Comparison of ENCODE assay signal across 7 mouse cellular contexts in genomic region chr11:98939953-98940641, GRCm38 (mm10). TPM values are rescaled to one million over a fixed set of nuclear protein-coding genes. Genes with fewer than 3 reads are reported as not detected.
DNase-seq lines count a peak whose midpoint lies in the region; ATAC-seq and TF ChIP-seq lines count a peak whose summit lies in the region.

No protein-coding gene starts in this region.

- peak overlapping the region; percentile 78 for H3K4me3 ChIP-seq in embryonic facial prominence, embryonic 13.5 days
- peak overlapping the region; percentile 73 for H3K4me3 ChIP-seq in myocyte

- H3K4me2 ChIP-seq in embryonic facial prominence, embryonic 13.5 days = peak overlapping the region; percentile 91
- H3K4me2 ChIP-seq in myocyte (ENCODE audit: low read depth) = peak overlapping the region; percentile 96

- no peak overlapping the region for H3ac ChIP-seq in myocyte (ENCODE audit: control insufficient read depth, insufficient read length)

- 24% methylated on average over 11 of the region's 11 CpGs for WGBS in embryonic facial prominence, embryonic 13.5 days

- H3K27me3 ChIP-seq in embryonic facial prominence, embryonic 13.5 days = no peaks in the 10 kb centered on the region
- no peaks in the 10 kb centered on the region for H3K27me3 ChIP-seq in myocyte (ENCODE audit: control insufficient read depth, insufficient read depth, insufficient read length)

- H3K9ac ChIP-seq in embryonic facial prominence, embryonic 13.5 days = peak overlapping the region; percentile 93

- H3K79me2 ChIP-seq in myocyte (ENCODE audit: control insufficient read depth, insufficient read depth) = peaks cover 55% of the 10 kb centered on the region

- no peak for ATAC-seq in embryonic facial prominence, embryonic 13.5 days (ENCODE audit: insufficient number of reproducible peaks, insufficient read depth, low FRiP score, low TSS enrichment, low read depth)

- intact Hi-C loops in left cerebral cortex, postnatal 4 days (cut with DNase I) = no loop called here

- peak; percentile 58 to 82 for DNase-seq in left cerebral cortex, adult 18-20 months (ENCODE audit: low spot score in 2 of 2)
- no peak for DNase-seq in left cerebral cortex, postnatal 4 days
- peak; percentile 21 for DNase-seq in R1 (ENCODE audit: low read depth, low spot score)
- peak; percentile 72 for DNase-seq in induced T-regulatory cell, adult 2 months (ENCODE audit: low read depth)
- no peak for DNase-seq in Muller cell, postnatal 12 days (ENCODE audit: inconsistent ontology term)

- H3K9me3 ChIP-seq in embryonic facial prominence, embryonic 13.5 days = no peaks in the 10 kb centered on the region

- TF ChIP-seq POLR2A in myocyte (IDR thresholded peaks at IDR 0.05; ENCODE audit: insufficient read length, low read depth) = peak; percentile 24

- H3K36me3 ChIP-seq in embryonic facial prominence, embryonic 13.5 days = peaks cover 3% of the 10 kb centered on the region; the same call in 1 of the 2 replicates
- H3K36me3 ChIP-seq in myocyte (ENCODE audit: control insufficient read depth, insufficient read depth) = no peaks in the 10 kb centered on the region

- peak overlapping the region; percentile 100 for H3K27ac ChIP-seq in embryonic facial prominence, embryonic 13.5 days

- H3K4me1 ChIP-seq in embryonic facial prominence, embryonic 13.5 days = peaks cover 88% of the 10 kb centered on the region

TF ChIP-seq in myocyte, 11 proteins besides CTCF, POLR2A, EP300 and RAD21:
- peak; percentile 59 for TF ChIP-seq POLR2AphosphoS2 (IDR thresholded peaks at IDR 0.05; ENCODE audit: insufficient read length, low read depth)
- TF ChIP-seq CEBPB (IDR thresholded peaks at IDR 0.05; ENCODE audit: insufficient read depth, poor library complexity, severe bottlenecking) = no peak
- no peak for TF ChIP-seq REST (IDR thresholded peaks at IDR 0.05; ENCODE audit: insufficient read depth, insufficient read length)
- no peak for TF ChIP-seq TCF3 (IDR thresholded peaks at IDR 0.05; ENCODE audit: insufficient read length, low read depth)
- TF ChIP-seq USF1 (IDR thresholded peaks at IDR 0.05; ENCODE audit: low read depth) = no peak
- peak in 1 of 3 experiments; percentile 38 for TF ChIP-seq MYOG (IDR thresholded peaks at IDR 0.05; ENCODE audit: control insufficient read depth in 1 of 3, insufficient read depth in 1 of 3, insufficient read length in 2 of 3, low read depth in 2 of 3)
- no peak for TF ChIP-seq TCF12 (IDR thresholded peaks at IDR 0.05; ENCODE audit: insufficient read depth, poor library complexity, severe bottlenecking)
- peak in 1 of 3 experiments; percentile 21 for TF ChIP-seq MYOD1 (IDR thresholded peaks at IDR 0.05; ENCODE audit: control insufficient read depth in 1 of 3, insufficient read length in 2 of 3, low read depth in 2 of 3)
- no peak for TF ChIP-seq SRF (IDR thresholded peaks at IDR 0.05; ENCODE audit: control insufficient read depth, insufficient read length, low read depth)

RNA-seq across cellular contexts. Expression of gene Rara, which starts 12.5 kb away (rescaled TPM):
- total RNA-seq in left cerebral cortex, adult 18-20 months (2021) = 10 to 100 TPM; 14.4 to 14.9 TPM
- total RNA-seq in left cerebral cortex, postnatal 4 days (2021) = 10 to 100 TPM; 20.3 to 21.5 TPM
- 39.4 and 44.7 TPM in 2 replicates for polyA plus RNA-seq in embryonic facial prominence, embryonic 13.5 days (2015; fragmentation: Nextera tagmentation; extraction: Ambion mirVana)
- polyA plus RNA-seq in myocyte (2012; fragmentation: generic; extraction: Trizol) = 27.3 TPM

RNA-seq across cellular contexts. Expression of gene Cdc6, which starts 32.5 kb away (rescaled TPM):
- under 1 TPM; 0.33 to 0.45 TPM for total RNA-seq in left cerebral cortex, adult 18-20 months (2021)
- total RNA-seq in left cerebral cortex, postnatal 4 days (2021) = 1 to 10 TPM; 1.4 to 1.8 TPM
- polyA plus RNA-seq in embryonic facial prominence, embryonic 13.5 days (2015; fragmentation: Nextera tagmentation; extraction: Ambion mirVana) = 26.9 and 31.5 TPM in 2 replicates
- polyA plus RNA-seq in myocyte (2012; fragmentation: generic; extraction: Trizol) = 2.6 TPM

RNA-seq across cellular contexts. Expression of gene Gjd3, which starts 42.7 kb away (rescaled TPM):
- total RNA-seq in left cerebral cortex, adult 18-20 months (2021) = 1 to 10 TPM; 1.8 to 2.0 TPM
- 1 to 10 TPM; 2.2 to 3.4 TPM for total RNA-seq in left cerebral cortex, postnatal 4 days (2021)
- polyA plus RNA-seq in embryonic facial prominence, embryonic 13.5 days (2015; fragmentation: Nextera tagmentation; extraction: Ambion mirVana) = 0.34 and 0.44 TPM in 2 replicates
- 0.05 TPM for polyA plus RNA-seq in myocyte (2012; fragmentation: generic; extraction: Trizol)

Comparison
In these comparisons a context has a peak if more than half of its experiments do, and no peak if none do; other contexts are left out.
1. DNase-seq: peak in left cerebral cortex, adult 18-20 months (2 of 2), R1 (single experiment) and induced T-regulatory cell, adult 2 months (single experiment); none in left cerebral cortex, postnatal 4 days (single experiment) and Muller cell, postnatal 12 days (single experiment).